Mouse (Mus musculus) midbrain, embryonic 14.5 days (tissue): ENCODE data around the gene Ick. TPM values are rescaled to one million over a fixed set of nuclear protein-coding genes. Genes with fewer than 3 reads are reported as not detected.
A peak's percentile ranks its signal among the peaks of the same experiment; 100 is the strongest.
"Not testable (repeated sequence)": the region's sequence is repeated elsewhere in the genome, so short reads cannot be mapped to it uniquely, and the experiment has no call there.

Source experiments
- ATAC-seq: fragments of 200-750 bp; cut with Nextera tagmentation; 2 replicates; pipeline ENCODE4 v1.8.0; 2017; ENCODE audit warnings: moderate number of reproducible peaks, moderate library complexity; ENCODE audit not compliant: low FRiP score, low TSS enrichment
- DNase-seq: peaks from one replicate; pipeline ENCODE4 v3.0.0-alpha.2; 2015
- H3K27ac ChIP-seq: fragments of 300-500 bp; sonication (generic); replicated peaks from 2 replicates; pipeline ENCODE4 v1.5.1; 2014; ENCODE audit warnings: mild to moderate bottlenecking, low read depth, low read length, moderate library complexity
- H3K27me3 ChIP-seq: fragments of 300-500 bp; sonication (generic); 2 replicates; pipeline ENCODE4 v1.6.1; 2014; ENCODE audit warnings: low read length, control low read depth, mixed read lengths; ENCODE audit not compliant: control insufficient read depth, insufficient read depth
- H3K36me3 ChIP-seq: fragments of 300-500 bp; sonication (generic); 2 replicates; pipeline ENCODE4 v1.6.1; 2014; ENCODE audit warnings: low read length, control low read depth; ENCODE audit not compliant: control insufficient read depth, insufficient read depth
- H3K4me1 ChIP-seq: fragments of 300-500 bp; sonication (generic); 2 replicates; pipeline ENCODE4 v1.6.1; 2014; ENCODE audit warnings: mild to moderate bottlenecking, antibody characterized with exemption, low read length, control low read depth; ENCODE audit not compliant: control insufficient read depth, insufficient read depth
- H3K4me2 ChIP-seq: fragments of 300-500 bp; sonication (generic); 2 replicates; pipeline ENCODE4 v1.6.1; 2014; ENCODE audit warnings: mild to moderate bottlenecking, low read length, moderate library complexity
- H3K4me3 ChIP-seq: fragments of 300-500 bp; sonication (generic); replicated peaks from 2 replicates; pipeline ENCODE4 v1.5.1; 2014; ENCODE audit warnings: low read depth, low read length
- H3K9ac ChIP-seq: fragments of 300-500 bp; sonication (generic); replicated peaks from 2 replicates; pipeline ENCODE4 v1.6.1; 2014; ENCODE audit warnings: mild to moderate bottlenecking, low read length, moderate library complexity
- H3K9me3 ChIP-seq: fragments of 300-500 bp; sonication (generic); 2 replicates; pipeline ENCODE4 v1.6.1; 2016; ENCODE audit warnings: low read length, control low read depth, mixed read lengths; ENCODE audit not compliant: control insufficient read depth
- WGBS: fragments of 180-500 bp; shearing (Covaris S2); extraction: QIAGEN DNeasy Blood & Tissue Kit; methylation state at CpG from one replicate; pipeline ENCODE4 v1.1.7; 2014; 5-methylcytosine and 5-hydroxymethylcytosine counted together
- polyA plus RNA-seq: library from polyadenylated mRNA; unstranded; fragments of >200 nt; fragmentation: Nextera tagmentation; extraction: Ambion mirVana; gene quantifications from 2 replicates; pipeline ENCODE4 v1.2.1, GENCODE M21; 2014

Ick gene
- polyA plus RNA-seq, 1 experiment from 2014 or later = 46.2 TPM

- no peaks in the 10 kb centered on the region for H3K36me3 ChIP-seq
- WGBS = 80% methylated on average over 5 of the region's 5 CpGs
- ATAC-seq = no peak
- H3K9me3 ChIP-seq = no peaks in the 10 kb centered on the region
- no peak overlapping the region for H3K9ac ChIP-seq
- DNase-seq = no peak
- H3K4me1 ChIP-seq = peaks cover 8% of the 10 kb centered on the region
- no peaks in the 10 kb centered on the region for H3K27me3 ChIP-seq
- no peak overlapping the region for H3K27ac ChIP-seq
- H3K4me2 ChIP-seq = no peak overlapping the region
- H3K4me3 ChIP-seq = no peak overlapping the region
These were observed 69.2 kb downstream of the Ick start for GRCm38 (mm10) chr9:78178197-78178596.

GRCm38 (mm10) chr9:78179071-78179470, 70.1 kb downstream of the Ick start:
- H3K4me1 ChIP-seq = peaks cover 8% of the 10 kb centered on the region
- ATAC-seq = no peak
- H3K9me3 ChIP-seq = no peaks in the 10 kb centered on the region
- H3K4me2 ChIP-seq = no peak overlapping the region
- DNase-seq = no peak
- H3K4me3 ChIP-seq = no peak overlapping the region
- H3K9ac ChIP-seq = no peak overlapping the region
- H3K27ac ChIP-seq = no peak overlapping the region
- WGBS = 90% methylated on average over 2 of the region's 2 CpGs
- no peaks in the 10 kb centered on the region for H3K27me3 ChIP-seq
- no peaks in the 10 kb centered on the region for H3K36me3 ChIP-seq

GRCm38 (mm10) chr9:78182474-78182873, 73.5 kb downstream of the Ick start, which contains the start of gene Gsta4:
Gsta4 (plus strand) TSS chr9:78182774.
- 95% methylated on average over 4 of the region's 7 CpGs for WGBS

GRCm38 (mm10) chr9:78185686-78186085, 76.7 kb downstream of the Ick start:
- Histone ChIP-seq H3K4me3 (no peak overlapping the region), H3K4me1 (no peaks in the 10 kb centered on the region), H3K36me3 (no peaks in the 10 kb centered on the region), H3K27ac (no peak overlapping the region), H3K27me3 (no peaks in the 10 kb centered on the region), H3K9ac (no peak overlapping the region), H3K9me3 (no peaks in the 10 kb centered on the region), H3K4me2 (no peak overlapping the region)
- 92% methylated on average over 9 of the region's 9 CpGs for WGBS
- DNase-seq (no peak), ATAC-seq (no peak)

More at GRCm38 (mm10) chr9:78182474-78182873, 73.5 kb downstream of the Ick start, which contains the start of gene Gsta4:
- H3K27ac ChIP-seq, H3K4me1 ChIP-seq, H3K36me3 ChIP-seq, H3K9ac ChIP-seq, H3K4me2 ChIP-seq, H3K9me3 ChIP-seq, ATAC-seq, DNase-seq, H3K4me3 ChIP-seq, H3K27me3 ChIP-seq: not testable (repeated sequence)

- no peaks in the 10 kb centered on the region for H3K27me3 ChIP-seq
- DNase-seq = no peak
- no peak overlapping the region for H3K4me3 ChIP-seq
- no peaks in the 10 kb centered on the region for H3K36me3 ChIP-seq
- H3K4me2 ChIP-seq = no peak overlapping the region
- no peak overlapping the region for H3K27ac ChIP-seq
- H3K4me1 ChIP-seq = 0 out of 2 replicates have a peak, but pooled peaks cover 7% of the 10 kb centered on the region
- H3K9ac ChIP-seq = no peak overlapping the region
- WGBS = 91% methylated on average over 8 of the region's 8 CpGs
- no peaks in the 10 kb centered on the region for H3K9me3 ChIP-seq
- ATAC-seq = no peak
These were observed 79.9 kb downstream of the Ick start for GRCm38 (mm10) chr9:78188910-78189309.

- H3K4me1 ChIP-seq = 0 out of 2 replicates have a peak, but pooled peaks cover 7% of the 10 kb centered on the region
- no peaks in the 10 kb centered on the region for H3K36me3 ChIP-seq
- H3K4me3 ChIP-seq = peak overlapping the region; percentile 26
- H3K4me2 ChIP-seq = peak overlapping the region; percentile 60
- 1% methylated on average over 19 of the region's 19 CpGs for WGBS
- H3K27me3 ChIP-seq = no peaks in the 10 kb centered on the region
- DNase-seq = peak; percentile 49
- no peaks in the 10 kb centered on the region for H3K9me3 ChIP-seq
- no peak overlapping the region for H3K27ac ChIP-seq
- no peak overlapping the region for H3K9ac ChIP-seq
- ATAC-seq = peak; percentile 28; the same call in 1 of the 2 replicates
These were observed 82.0 kb downstream of the Ick start for GRCm38 (mm10) chr9:78190651-78191634.

GRCm38 (mm10) chr9:78191736-78192135, 82.7 kb downstream of the Ick start:
- no peak for ATAC-seq
- no peaks in the 10 kb centered on the region for H3K36me3 ChIP-seq
- 0 out of 2 replicates have a peak, but pooled peaks cover 7% of the 10 kb centered on the region for H3K4me1 ChIP-seq
- peak overlapping the region; percentile 26 for H3K4me3 ChIP-seq
- no peak overlapping the region for H3K27ac ChIP-seq
- H3K4me2 ChIP-seq = peak overlapping the region; percentile 60
- 1% methylated on average over 18 of the region's 18 CpGs for WGBS
- peak; percentile 81 for DNase-seq
- no peak overlapping the region for H3K9ac ChIP-seq
- H3K9me3 ChIP-seq = no peaks in the 10 kb centered on the region
- no peaks in the 10 kb centered on the region for H3K27me3 ChIP-seq

- Histone ChIP-seq H3K36me3 (no peaks in the 10 kb centered on the region), H3K4me2 (no peak overlapping the region), H3K27ac (no peak overlapping the region), H3K27me3 (no peaks in the 10 kb centered on the region), H3K4me3 (no peak overlapping the region), H3K9me3 (no peaks in the 10 kb centered on the region), H3K4me1 (0 out of 2 replicates have a peak, but pooled peaks cover 7% of the 10 kb centered on the region), H3K9ac (no peak overlapping the region)
- WGBS = 49% methylated on average over 9 of the region's 9 CpGs
- peak; percentile 19; the same call in 1 of the 2 replicates for ATAC-seq
- DNase-seq = peak; percentile 83
These were observed 85.1 kb downstream of the Ick start for GRCm38 (mm10) chr9:78193902-78194597.
